Mouse (Mus musculus) right cerebral cortex, postnatal 25 days (tissue): ENCODE measurements around the gene Gng3.
"Not testable (repeated sequence)": the region's sequence is repeated elsewhere in the genome, so short reads cannot be mapped to it uniquely, and the experiment has no call there.

ENCODE experiments used
- DNase-seq: peaks from one replicate; pipeline ENCODE4 v3.0.0; 2022

The Gng3 gene

DNA sequence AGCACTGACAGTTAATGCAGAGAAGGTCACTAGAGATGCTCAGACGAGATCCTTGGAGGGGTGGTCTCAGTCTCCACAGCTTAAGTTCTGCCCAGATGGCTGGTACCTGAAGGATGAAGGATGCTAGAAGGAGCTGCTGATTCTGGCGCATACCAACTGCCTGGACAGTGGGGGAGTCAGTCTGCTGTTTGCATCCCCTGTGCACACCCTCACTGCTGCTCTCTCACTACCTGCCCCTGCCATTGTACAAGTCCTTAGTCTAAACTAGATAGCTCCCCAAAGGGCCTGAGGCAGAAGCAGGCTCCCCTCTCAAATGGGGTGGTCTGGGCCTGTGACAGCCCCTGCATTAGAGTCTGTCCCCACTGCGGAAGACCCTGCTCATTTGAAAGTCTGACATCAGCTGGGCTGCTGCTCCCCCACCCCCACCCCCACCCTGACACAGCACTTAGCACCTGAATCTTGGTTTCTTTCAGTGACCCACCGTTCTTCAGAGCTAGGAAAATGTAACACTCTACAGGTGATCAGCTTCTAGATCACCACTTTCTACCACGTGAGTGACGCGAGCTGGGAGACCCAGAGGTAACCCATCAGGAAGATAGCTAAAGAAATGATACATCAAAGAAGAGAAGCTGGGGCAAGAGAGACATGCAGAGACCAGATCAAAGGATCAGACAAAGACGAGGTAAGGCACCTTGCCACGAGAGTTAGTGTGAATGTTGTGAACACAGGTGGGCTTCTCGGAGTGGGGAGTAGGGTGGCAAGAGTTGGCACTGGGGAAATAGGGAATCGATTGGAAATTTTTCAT lies at the start of gene Gng3:
Gng3 (minus strand) TSS at position 92 of the 805 bp plus-strand sequence.
- DNase-seq = peak; percentile 85

DNA sequence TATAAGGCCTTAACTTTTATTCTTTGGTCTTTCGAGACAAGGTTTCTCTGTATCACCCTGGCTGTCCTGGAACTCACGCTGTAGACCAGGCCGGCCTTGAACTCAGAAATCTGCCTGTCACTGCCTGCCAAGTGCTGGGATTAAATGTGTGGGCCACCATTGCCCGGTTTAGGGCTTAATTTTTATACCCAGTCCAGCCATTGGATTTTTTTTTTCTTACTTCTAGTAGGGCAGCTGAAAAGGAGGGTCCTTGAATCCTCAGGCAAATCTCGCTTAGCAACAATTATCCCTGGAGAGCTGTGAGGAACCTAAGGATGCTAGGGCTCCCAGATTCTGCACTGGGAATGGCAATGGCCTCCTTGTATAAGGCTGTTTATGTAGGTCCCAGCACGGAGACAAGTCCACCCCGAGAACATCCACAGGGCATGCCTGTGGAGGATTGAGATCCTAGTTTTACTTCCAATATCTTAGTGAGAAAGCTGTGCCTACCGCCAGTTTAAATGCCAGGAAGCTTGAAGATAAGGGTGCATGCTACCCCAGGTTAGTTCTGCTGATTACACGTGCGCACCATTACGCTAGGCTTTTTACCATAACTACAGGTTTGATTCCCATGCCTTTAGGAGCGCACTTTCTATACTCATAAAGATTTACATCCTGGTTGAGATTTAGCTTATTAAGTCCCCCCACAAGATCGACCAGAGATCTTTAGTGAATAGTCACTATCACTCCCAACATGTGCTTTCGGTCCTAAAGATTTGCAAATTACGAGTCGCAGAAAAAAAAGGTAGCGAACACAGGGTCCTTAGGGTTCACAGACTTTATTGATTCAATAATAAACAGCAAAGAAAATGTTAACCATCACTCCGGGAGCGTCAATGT lies 48.8 kb upstream of the Gng3 start:
- DNase-seq = no peak

DNA sequence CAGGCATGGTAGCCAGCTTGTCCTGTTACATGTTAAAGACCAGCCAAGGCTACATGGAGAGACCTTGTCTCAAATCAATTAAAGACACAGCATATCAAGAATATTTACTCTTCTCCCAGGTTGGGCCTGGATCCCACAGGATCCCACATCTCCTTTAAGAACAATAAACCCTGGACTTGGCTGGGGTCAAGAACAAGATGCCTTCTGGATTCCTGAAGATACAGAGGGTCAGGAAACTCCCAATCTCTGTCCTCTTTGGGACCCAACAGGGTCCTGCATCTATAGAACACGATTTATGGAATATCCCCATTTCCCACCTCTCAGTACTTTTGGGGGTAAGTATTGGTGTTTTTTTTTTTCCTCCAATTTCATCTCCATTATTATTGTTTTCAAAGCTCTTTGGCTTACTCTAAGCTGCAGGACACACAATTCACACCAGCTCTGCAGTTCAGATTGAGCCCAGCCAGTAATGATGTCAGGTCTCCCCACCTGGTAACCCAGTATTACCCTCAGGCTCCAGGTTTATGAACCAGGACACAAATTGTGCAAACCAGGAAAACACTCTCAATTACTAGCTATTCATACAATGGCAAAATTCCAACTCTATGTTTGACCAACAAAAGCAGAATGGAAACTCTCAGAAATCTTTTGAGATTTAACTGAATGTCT lies 48.1 kb upstream of the Gng3 start:
- no peak for DNase-seq

GRCm38 (mm10) chr19:8883616-8884015 lies 44.6 kb upstream of the Gng3 start, which contains the start of the genes Lbhd1 and Gm49403:
Gene Lbhd1, plus strand, starts transcription at chr19:8883732.
Gene Gm49403, plus strand, starts transcription at chr19:8883930.
- DNase-seq = no peak

- DNase-seq = no peak
Observed at GRCm38 (mm10) chr19:8881034-8881392, 42.0 kb upstream of the Gng3 start.

- peak; percentile 87 for DNase-seq
Observed at GRCm38 (mm10) chr19:8880311-8881033, 41.5 kb upstream of the Gng3 start, which contains the start of gene Uqcc3. Gene Uqcc3, minus strand, starts transcription at chr19:8880923.

GRCm38 (mm10) chr19:8875031-8875430 lies 36.0 kb upstream of the Gng3 start:
- no peak for DNase-seq

GRCm38 (mm10) chr19:8872266-8872840 lies 33.4 kb upstream of the Gng3 start:
- no peak for DNase-seq

DNA sequence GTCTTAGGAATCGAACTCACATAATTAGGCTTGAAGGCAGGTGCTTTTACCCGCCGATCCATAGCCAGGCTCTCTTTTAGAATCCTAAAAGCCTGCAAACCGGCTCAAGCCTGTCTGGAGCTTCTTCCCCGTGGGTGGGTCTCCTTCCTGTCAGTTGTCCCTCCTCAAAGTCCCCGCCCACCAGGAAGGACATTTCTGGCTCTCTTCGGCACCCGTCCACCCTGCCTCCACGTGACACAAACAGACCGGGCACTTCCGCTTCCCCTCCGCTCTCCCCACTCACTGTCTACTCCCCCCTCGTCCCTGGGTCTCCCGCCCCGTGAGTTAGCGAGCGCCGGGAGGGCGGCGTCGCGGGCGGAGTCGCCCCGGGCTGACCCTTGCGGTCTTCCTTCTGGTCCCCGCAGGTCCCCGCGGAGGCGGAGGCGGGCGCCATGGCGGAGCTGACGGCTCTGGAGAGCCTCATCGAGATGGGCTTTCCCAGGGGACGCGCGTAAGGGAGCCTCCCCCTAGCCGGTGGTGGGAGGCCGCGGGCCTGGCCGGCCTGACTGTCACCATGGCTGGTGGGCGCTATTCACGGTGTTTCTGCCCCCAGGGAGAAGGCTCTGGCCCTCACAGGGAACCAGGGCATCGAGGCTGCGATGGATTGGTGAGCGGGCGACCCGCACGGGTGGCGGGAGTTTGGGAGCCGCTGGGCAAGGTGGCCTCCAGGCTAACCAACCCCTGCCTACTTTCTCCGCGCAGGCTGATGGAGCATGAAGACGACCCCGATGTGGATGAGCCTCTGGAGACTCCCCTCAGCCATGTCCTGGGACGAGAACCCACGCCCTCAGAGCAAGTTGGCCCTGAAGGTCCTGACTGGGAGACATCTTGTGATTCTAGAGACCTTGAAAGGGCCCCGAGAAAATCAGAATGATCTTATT lies 32.5 kb upstream of the Gng3 start, which contains the start of gene Ubxn1:
Ubxn1 (plus strand) TSS at position 230 of the 920 bp plus-strand sequence.
- DNase-seq = peak; percentile 99

DNA sequence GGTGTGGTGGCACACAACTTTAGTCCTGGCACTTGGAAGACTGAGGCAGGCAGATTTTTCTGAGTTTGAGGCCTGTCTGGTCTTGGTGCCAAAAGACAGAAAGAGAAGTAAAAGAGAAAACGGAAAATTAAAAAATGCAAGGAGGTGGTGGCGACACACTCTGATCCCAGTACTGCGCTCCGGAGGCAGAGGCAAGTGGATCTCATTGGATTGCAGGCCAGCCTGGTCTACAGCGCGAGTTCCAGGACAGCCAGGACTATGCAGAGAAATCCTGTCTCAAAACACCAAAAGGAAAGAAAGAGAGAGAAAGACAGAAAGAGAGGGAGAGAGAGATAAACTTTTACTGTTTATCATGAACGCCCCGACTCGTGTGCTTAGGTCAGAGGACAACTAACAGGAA lies 31.8 kb upstream of the Gng3 start:
- no peak for DNase-seq

GRCm38 (mm10) chr19:8870381-8870780 lies 31.4 kb upstream of the Gng3 start:
- DNase-seq = not testable (repeated sequence)

GRCm38 (mm10) chr19:8864265-8864664 lies 25.3 kb upstream of the Gng3 start:
- no peak for DNase-seq

DNA sequence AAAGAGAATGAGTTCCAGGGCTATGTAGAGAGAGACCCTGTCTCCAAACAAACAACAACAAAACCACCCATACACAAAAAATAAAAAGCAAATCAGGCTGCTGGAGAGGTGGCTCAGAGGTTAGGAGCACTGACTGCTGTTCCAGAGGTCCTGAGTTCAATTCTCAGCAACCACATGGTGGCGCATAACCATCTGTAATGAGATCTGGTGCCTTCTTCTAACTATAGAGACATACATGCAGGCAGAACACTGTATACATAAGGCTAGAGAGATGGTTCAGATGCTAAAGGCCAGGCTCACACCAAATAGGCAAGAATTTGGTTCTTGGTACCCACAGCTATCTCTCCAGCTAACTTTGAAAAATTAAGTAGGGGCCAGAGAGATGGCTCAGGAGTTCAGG lies 20.0 kb upstream of the Gng3 start:
- no peak for DNase-seq

DNA sequence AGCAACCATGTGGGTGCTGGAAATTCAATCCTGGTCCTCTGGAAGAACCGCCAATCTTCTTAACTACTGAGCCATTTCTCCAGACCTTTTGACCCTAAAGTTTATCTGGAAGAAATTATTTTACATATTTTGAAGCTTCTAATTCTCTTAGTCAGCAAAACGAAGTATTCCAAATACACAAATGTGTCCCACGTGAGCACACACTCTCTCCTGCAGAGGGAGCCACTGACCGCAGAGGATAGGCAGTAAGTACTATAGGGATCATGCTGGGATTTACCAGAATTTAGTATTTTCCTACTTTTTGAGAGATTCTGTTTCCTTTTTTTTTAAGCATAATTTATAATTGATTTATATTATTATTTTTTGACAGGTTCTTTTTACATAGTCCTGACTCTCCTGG lies 18.7 kb upstream of the Gng3 start:
- no peak for DNase-seq

DNA sequence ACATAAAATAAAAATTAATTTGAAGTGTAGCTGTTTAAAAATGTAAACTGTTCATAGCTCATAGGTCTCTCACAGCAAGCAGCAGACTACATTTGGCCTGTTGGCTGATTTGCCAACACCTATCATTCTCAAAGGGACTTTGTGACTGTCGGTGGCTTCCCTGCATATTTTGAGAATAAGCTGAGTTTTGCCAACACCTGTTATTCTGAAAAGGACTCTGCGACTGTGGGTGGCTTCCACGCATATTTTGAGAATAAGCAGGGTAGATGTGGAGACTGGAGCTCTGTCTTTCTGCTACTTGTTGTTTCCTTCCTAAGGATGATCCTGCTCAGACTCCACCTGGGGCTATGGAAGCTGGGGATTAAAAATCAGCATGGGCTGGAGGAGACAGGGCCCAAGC lies 14.1 kb upstream of the Gng3 start:
- DNase-seq = no peak

- DNase-seq = peak; percentile 32
Observed at GRCm38 (mm10) chr19:8852236-8852928, 13.4 kb upstream of the Gng3 start.

- DNase-seq = no peak
Observed at GRCm38 (mm10) chr19:8851639-8852038, 12.6 kb upstream of the Gng3 start.

DNA sequence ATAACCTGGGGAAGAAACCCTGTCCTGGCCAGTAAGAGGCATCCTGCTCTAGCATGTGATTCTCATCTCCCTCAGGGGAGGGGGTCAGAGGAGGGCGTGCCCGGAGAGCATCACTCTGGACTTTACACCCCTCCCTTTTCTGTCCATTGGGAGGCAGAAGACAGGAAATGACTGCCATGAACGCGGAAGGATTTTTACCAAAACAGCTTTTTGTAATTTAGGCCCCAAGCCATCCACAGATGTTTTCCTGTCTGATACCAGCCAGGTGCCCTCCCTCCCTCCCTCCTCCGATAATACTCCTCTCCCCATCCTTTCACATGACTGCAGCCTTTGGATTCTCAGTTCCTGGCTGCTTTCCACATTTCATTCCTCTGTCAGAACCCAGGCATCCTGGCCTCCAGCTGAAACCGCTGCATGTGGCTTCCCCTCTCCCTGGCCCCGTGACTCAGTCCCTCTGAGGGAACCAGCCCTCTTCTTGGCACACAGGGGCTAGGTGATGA lies 11.5 kb upstream of the Gng3 start, which contains the start of gene Lrrn4cl:
Lrrn4cl (plus strand) TSS at position 367 of the 500 bp plus-strand sequence.
- no peak for DNase-seq

DNA sequence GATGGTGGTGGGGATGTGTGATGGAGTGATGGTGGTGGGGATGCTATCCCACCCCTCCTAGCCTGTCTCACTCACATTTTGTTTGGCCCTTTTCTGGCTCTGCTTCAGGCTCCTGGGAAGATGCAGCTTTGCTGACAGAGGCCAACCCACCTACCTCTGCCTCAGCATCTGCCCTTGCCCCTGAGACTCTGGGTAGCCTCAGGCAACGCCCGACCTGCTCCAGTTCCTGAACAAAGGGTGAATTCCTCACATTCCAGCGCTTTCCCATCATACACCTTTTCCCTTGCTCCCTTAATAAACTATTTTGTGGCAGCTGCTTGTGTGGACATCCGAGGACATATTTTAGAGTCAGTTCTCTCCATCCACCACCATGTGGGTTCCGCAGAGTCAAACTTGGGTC lies 9.4 kb upstream of the Gng3 start:
- no peak for DNase-seq
